In genomic region chr11:98448191-98448790, GRCm38 (mm10) we compare ENCODE assay signal across 9 mouse cellular contexts. TPM values are rescaled to one million over a fixed set of nuclear protein-coding genes. Genes with fewer than 3 reads are reported as not detected.
DNase-seq lines count a peak whose midpoint lies in the region; ATAC-seq and TF ChIP-seq lines count a peak whose summit lies in the region.
"Had no signal": no experiment of that assay in that cellular context is flagged by ENCODE, and none has a peak within 500 bp of the region (broad histone marks: within the 10 kb centered on the region; RNA-seq: fewer than 3 reads in every experiment).

No protein-coding gene starts in this region.

- peak; percentile 51; the same call in 1 of the 2 replicates for ATAC-seq in intestine, embryonic 14.5 days (replicated peaks; ENCODE audit: low FRiP score, low TSS enrichment, low read depth)
- no peak for ATAC-seq in limb, embryonic 15.5 days (ENCODE audit: insufficient number of reproducible peaks, low FRiP score, low TSS enrichment, low read depth)
- peak; percentile 70 for ATAC-seq in stomach, embryonic 16.5 days (ENCODE audit: insufficient read depth, low FRiP score)
- ATAC-seq in forebrain, embryonic 16.5 days, result no peak
- ATAC-seq in midbrain, embryonic 14.5 days (ENCODE audit: low FRiP score, low TSS enrichment), result no peak
- ATAC-seq in forebrain, embryonic 14.5 days, result no peak

- no peaks in the 10 kb centered on the region; the same call in 1 of the 2 replicates for H3K4me1 ChIP-seq in lung, adult 2 months (ENCODE audit: control insufficient read depth, insufficient read depth, low read length)
- H3K4me1 ChIP-seq in intestine, embryonic 14.5 days (replicated peaks; ENCODE audit: control insufficient read depth, insufficient read depth, low read length), result no peaks in the 10 kb centered on the region
- peaks cover 20% of the 10 kb centered on the region for H3K4me1 ChIP-seq in limb, embryonic 15.5 days
- H3K4me1 ChIP-seq in stomach, embryonic 16.5 days (ENCODE audit: control insufficient read depth, insufficient read depth, low read length), result peaks cover 27% of the 10 kb centered on the region
- H3K4me1 ChIP-seq in forebrain, embryonic 16.5 days (replicated peaks; ENCODE audit: control insufficient read depth, insufficient read depth, low read length), result peaks cover 4% of the 10 kb centered on the region; the same call in 1 of the 2 replicates
- no peaks in the 10 kb centered on the region for H3K4me1 ChIP-seq in midbrain, embryonic 14.5 days (ENCODE audit: control insufficient read depth, insufficient read depth, low read length)
- H3K4me1 ChIP-seq in forebrain, embryonic 14.5 days (ENCODE audit: control insufficient read depth, insufficient read depth, low read length), result no peaks in the 10 kb centered on the region

- no peaks in the 10 kb centered on the region for H3K36me3 ChIP-seq in intestine, embryonic 14.5 days (ENCODE audit: control insufficient read depth, insufficient read depth, low read length)
- H3K36me3 ChIP-seq in limb, embryonic 15.5 days, result no peaks in the 10 kb centered on the region
- 0 out of 2 replicates have a peak, but pooled peaks cover 1% of the 10 kb centered on the region for H3K36me3 ChIP-seq in stomach, embryonic 16.5 days (ENCODE audit: control insufficient read depth, insufficient read depth, low read length)
- no peaks in the 10 kb centered on the region for H3K36me3 ChIP-seq in forebrain, embryonic 16.5 days (ENCODE audit: control insufficient read depth, insufficient read depth)
- no peaks in the 10 kb centered on the region for H3K36me3 ChIP-seq in midbrain, embryonic 14.5 days (ENCODE audit: control insufficient read depth, insufficient read depth, low read length)
- H3K36me3 ChIP-seq in forebrain, embryonic 14.5 days (ENCODE audit: control insufficient read depth, insufficient read depth, low read length), result no peaks in the 10 kb centered on the region

- TF ChIP-seq POLR2A in lung, adult 2 months (IDR thresholded peaks at IDR 0.05; ENCODE audit: borderline replicate concordance, extremely low read depth, low read depth, low read length), result no peak; the same call in 1 of the 2 replicates

- peaks cover 23% of the 10 kb centered on the region for H3K27me3 ChIP-seq in intestine, embryonic 14.5 days (replicated peaks; ENCODE audit: control insufficient read depth, insufficient read depth, low read length)
- peaks cover 39% of the 10 kb centered on the region for H3K27me3 ChIP-seq in limb, embryonic 15.5 days
- peaks cover 7% of the 10 kb centered on the region; the same call in 1 of the 2 replicates for H3K27me3 ChIP-seq in stomach, embryonic 16.5 days (ENCODE audit: control insufficient read depth, insufficient read depth, low read length)
- H3K27me3 ChIP-seq in forebrain, embryonic 16.5 days (replicated peaks; ENCODE audit: control insufficient read depth, insufficient read depth, low read length), result peaks cover 14% of the 10 kb centered on the region
- peaks cover 23% of the 10 kb centered on the region for H3K27me3 ChIP-seq in midbrain, embryonic 14.5 days (ENCODE audit: control insufficient read depth, insufficient read depth, low read length)
- peaks cover 27% of the 10 kb centered on the region for H3K27me3 ChIP-seq in forebrain, embryonic 14.5 days (replicated peaks; ENCODE audit: control insufficient read depth, insufficient read depth, low read length)

- peak overlapping the region; percentile 72 for H3K4me3 ChIP-seq in lung, adult 2 months (replicated peaks; ENCODE audit: extremely low read depth, low read depth, low read length)
- H3K4me3 ChIP-seq in intestine, embryonic 14.5 days (ENCODE audit: low read depth, low read length), result peak overlapping the region; percentile 38
- H3K4me3 ChIP-seq in limb, embryonic 15.5 days, result peak overlapping the region; percentile 29; the same call in 1 of the 2 replicates
- H3K4me3 ChIP-seq in stomach, embryonic 16.5 days (replicated peaks; ENCODE audit: low read length), result peak overlapping the region; percentile 51
- no peak overlapping the region for H3K4me3 ChIP-seq in forebrain, embryonic 16.5 days (replicated peaks; ENCODE audit: low read length)
- H3K4me3 ChIP-seq in midbrain, embryonic 14.5 days (replicated peaks; ENCODE audit: low read depth, low read length), result no peak overlapping the region
- H3K4me3 ChIP-seq in forebrain, embryonic 14.5 days (ENCODE audit: low read depth, low read length), result no peak overlapping the region

- H3K9ac ChIP-seq in intestine, embryonic 14.5 days (ENCODE audit: low read length), result no peak overlapping the region
- no peak overlapping the region for H3K9ac ChIP-seq in limb, embryonic 15.5 days
- H3K9ac ChIP-seq in stomach, embryonic 16.5 days (ENCODE audit: low read length), result peak overlapping the region; percentile 83
- no peak overlapping the region for H3K9ac ChIP-seq in forebrain, embryonic 16.5 days (replicated peaks; ENCODE audit: low read depth, low read length)
- no peak overlapping the region for H3K9ac ChIP-seq in midbrain, embryonic 14.5 days (replicated peaks; ENCODE audit: low read length)
- no peak overlapping the region for H3K9ac ChIP-seq in forebrain, embryonic 14.5 days (ENCODE audit: low read length)

- H3K27ac ChIP-seq in intestine, embryonic 14.5 days (ENCODE audit: low read depth), result peak overlapping the region; percentile 91; the same call in 1 of the 2 replicates
- H3K27ac ChIP-seq in limb, embryonic 15.5 days, result no peak overlapping the region
- peak overlapping the region; percentile 94 for H3K27ac ChIP-seq in stomach, embryonic 16.5 days (ENCODE audit: low read length)
- no peak overlapping the region for H3K27ac ChIP-seq in forebrain, embryonic 16.5 days (ENCODE audit: low read length)
- H3K27ac ChIP-seq in midbrain, embryonic 14.5 days (replicated peaks; ENCODE audit: low read depth, low read length), result no peak overlapping the region
- H3K27ac ChIP-seq in forebrain, embryonic 14.5 days (ENCODE audit: low read depth, low read length), result no peak overlapping the region

- H3K9me3 ChIP-seq in intestine, embryonic 14.5 days (ENCODE audit: control insufficient read depth, low read length), result no peaks in the 10 kb centered on the region
- H3K9me3 ChIP-seq in limb, embryonic 15.5 days, result no peaks in the 10 kb centered on the region
- H3K9me3 ChIP-seq in stomach, embryonic 16.5 days (replicated peaks; ENCODE audit: control insufficient read depth, low read length), result no peaks in the 10 kb centered on the region
- no peaks in the 10 kb centered on the region for H3K9me3 ChIP-seq in forebrain, embryonic 16.5 days (ENCODE audit: control insufficient read depth, low read length)
- H3K9me3 ChIP-seq in midbrain, embryonic 14.5 days (ENCODE audit: control insufficient read depth, low read length), result no peaks in the 10 kb centered on the region
- no peaks in the 10 kb centered on the region for H3K9me3 ChIP-seq in forebrain, embryonic 14.5 days (replicated peaks; ENCODE audit: control insufficient read depth, low read length)

- H3K4me2 ChIP-seq in intestine, embryonic 14.5 days (ENCODE audit: low read length), result peak overlapping the region; percentile 45
- 0 out of 2 replicates have a peak overlapping the region, but pooled peaks have one; percentile 28 for H3K4me2 ChIP-seq in limb, embryonic 15.5 days
- H3K4me2 ChIP-seq in stomach, embryonic 16.5 days (ENCODE audit: low read depth, low read length), result peak overlapping the region; percentile 54
- H3K4me2 ChIP-seq in forebrain, embryonic 16.5 days (ENCODE audit: low read length), result no peak overlapping the region
- H3K4me2 ChIP-seq in midbrain, embryonic 14.5 days (ENCODE audit: low read length), result no peak overlapping the region
- no peak overlapping the region for H3K4me2 ChIP-seq in forebrain, embryonic 14.5 days (ENCODE audit: low read length)

- no peak for TF ChIP-seq CTCF in lung, adult 2 months (IDR thresholded peaks at IDR 0.05; ENCODE audit: insufficient read depth, low read length)

- peak; percentile 49 for DNase-seq in lung, adult 2 months
- no peak for DNase-seq in lung, postnatal 10 days
- peak; percentile 57 for DNase-seq in intestine, embryonic 14.5 days (ENCODE audit: low spot score)
- DNase-seq in midbrain, embryonic 14.5 days, result no peak
- no peak for DNase-seq in forebrain, embryonic 14.5 days (ENCODE audit: low spot score)
- DNase-seq: cerebellum, adult 11 months had no signal

- WGBS in lung, adult 2 months, result 28% methylated on average over 13 of the region's 13 CpGs
- WGBS in intestine, embryonic 14.5 days, result 32% methylated on average over 13 of the region's 13 CpGs
- WGBS in limb, embryonic 15.5 days, result 43% methylated on average over 13 of the region's 13 CpGs
- WGBS in stomach, embryonic 16.5 days, result 29% methylated on average over 13 of the region's 13 CpGs
- 39% methylated on average over 13 of the region's 13 CpGs for WGBS in forebrain, embryonic 16.5 days
- WGBS in midbrain, embryonic 14.5 days, result 45% methylated on average over 13 of the region's 13 CpGs
- WGBS in forebrain, embryonic 14.5 days, result 47% methylated on average over 13 of the region's 13 CpGs

RNA-seq across cellular contexts. Expression of gene Grb7, which starts 2.1 kb away (rescaled TPM):
- polyA plus RNA-seq in lung, adult 2 months (2012; rRNA removed), result 48.0 and 48.9 TPM in 2 replicates
- polyA plus RNA-seq in intestine, embryonic 14.5 days (2014; fragmentation: Nextera tagmentation; extraction: Ambion mirVana), result 74.1 and 74.6 TPM in 2 replicates
- 10.5 and 11.1 TPM in 2 replicates for polyA plus RNA-seq in limb, embryonic 15.5 days (2015; fragmentation: Nextera tagmentation; extraction: Ambion mirVana)
- 44.3 and 53.1 TPM in 2 replicates for polyA plus RNA-seq in stomach, embryonic 16.5 days (2015; fragmentation: Nextera tagmentation; extraction: Ambion mirVana)
- 0.51 and 0.70 TPM in 2 replicates for polyA plus RNA-seq in forebrain, embryonic 16.5 days (2015; fragmentation: Nextera tagmentation; extraction: Ambion mirVana)
- 0.58 and 0.67 TPM in 2 replicates for polyA plus RNA-seq in midbrain, embryonic 14.5 days (2014; fragmentation: Nextera tagmentation; extraction: Ambion mirVana)
- 0.38 and 0.41 TPM in 2 replicates for polyA plus RNA-seq in forebrain, embryonic 14.5 days (2014; fragmentation: Nextera tagmentation; extraction: Ambion mirVana)

RNA-seq across cellular contexts. Expression of gene Mien1, which starts 9.5 kb away (rescaled TPM):
- polyA plus RNA-seq in lung, adult 2 months (2012; rRNA removed), result 44.8 and 58.0 TPM in 2 replicates
- 109 and 123 TPM in 2 replicates for polyA plus RNA-seq in intestine, embryonic 14.5 days (2014; fragmentation: Nextera tagmentation; extraction: Ambion mirVana)
- 100 and 109 TPM in 2 replicates for polyA plus RNA-seq in limb, embryonic 15.5 days (2015; fragmentation: Nextera tagmentation; extraction: Ambion mirVana)
- polyA plus RNA-seq in stomach, embryonic 16.5 days (2015; fragmentation: Nextera tagmentation; extraction: Ambion mirVana), result 152 and 157 TPM in 2 replicates
- polyA plus RNA-seq in forebrain, embryonic 16.5 days (2015; fragmentation: Nextera tagmentation; extraction: Ambion mirVana), result 243 and 253 TPM in 2 replicates
- 225 and 280 TPM in 2 replicates for polyA plus RNA-seq in midbrain, embryonic 14.5 days (2014; fragmentation: Nextera tagmentation; extraction: Ambion mirVana)
- polyA plus RNA-seq in forebrain, embryonic 14.5 days (2014; fragmentation: Nextera tagmentation; extraction: Ambion mirVana), result 279 and 290 TPM in 2 replicates

RNA-seq across cellular contexts. Expression of gene Erbb2, which starts 36.0 kb away (rescaled TPM):
- polyA plus RNA-seq in lung, adult 2 months (2012; rRNA removed), result 31.7 and 33.8 TPM in 2 replicates
- 33.5 and 35.3 TPM in 2 replicates for polyA plus RNA-seq in intestine, embryonic 14.5 days (2014; fragmentation: Nextera tagmentation; extraction: Ambion mirVana)
- 63.3 and 70.7 TPM in 2 replicates for polyA plus RNA-seq in limb, embryonic 15.5 days (2015; fragmentation: Nextera tagmentation; extraction: Ambion mirVana)
- polyA plus RNA-seq in stomach, embryonic 16.5 days (2015; fragmentation: Nextera tagmentation; extraction: Ambion mirVana), result 52.1 and 62.2 TPM in 2 replicates
- 4.9 and 6.2 TPM in 2 replicates for polyA plus RNA-seq in forebrain, embryonic 16.5 days (2015; fragmentation: Nextera tagmentation; extraction: Ambion mirVana)
- 6.0 and 7.6 TPM in 2 replicates for polyA plus RNA-seq in midbrain, embryonic 14.5 days (2014; fragmentation: Nextera tagmentation; extraction: Ambion mirVana)
- 5.6 and 5.9 TPM in 2 replicates for polyA plus RNA-seq in forebrain, embryonic 14.5 days (2014; fragmentation: Nextera tagmentation; extraction: Ambion mirVana)

RNA-seq across cellular contexts. Expression of gene Pgap3, which starts 48.0 kb away (rescaled TPM):
- 26.6 and 28.1 TPM in 2 replicates for polyA plus RNA-seq in lung, adult 2 months (2012; rRNA removed)
- polyA plus RNA-seq in intestine, embryonic 14.5 days (2014; fragmentation: Nextera tagmentation; extraction: Ambion mirVana), result 13.4 and 14.1 TPM in 2 replicates
- 12.6 and 13.0 TPM in 2 replicates for polyA plus RNA-seq in limb, embryonic 15.5 days (2015; fragmentation: Nextera tagmentation; extraction: Ambion mirVana)
- 16.4 and 17.0 TPM in 2 replicates for polyA plus RNA-seq in stomach, embryonic 16.5 days (2015; fragmentation: Nextera tagmentation; extraction: Ambion mirVana)
- polyA plus RNA-seq in forebrain, embryonic 16.5 days (2015; fragmentation: Nextera tagmentation; extraction: Ambion mirVana), result 7.4 and 9.4 TPM in 2 replicates
- polyA plus RNA-seq in midbrain, embryonic 14.5 days (2014; fragmentation: Nextera tagmentation; extraction: Ambion mirVana), result 6.4 and 6.9 TPM in 2 replicates
- polyA plus RNA-seq in forebrain, embryonic 14.5 days (2014; fragmentation: Nextera tagmentation; extraction: Ambion mirVana), result 6.1 and 6.9 TPM in 2 replicates

Comparison
In these comparisons a context has a peak if more than half of its experiments do, and no peak if none do; other contexts are left out.
1. DNase-seq: peak in lung, adult 2 months (single experiment) and intestine, embryonic 14.5 days (single experiment); none in lung, postnatal 10 days (single experiment), midbrain, embryonic 14.5 days (single experiment) and forebrain, embryonic 14.5 days (single experiment).
2. H3K4me3 ChIP-seq: peak in lung, adult 2 months (single experiment), intestine, embryonic 14.5 days (single experiment), limb, embryonic 15.5 days (single experiment) and stomach, embryonic 16.5 days (single experiment); none in forebrain, embryonic 16.5 days (single experiment), midbrain, embryonic 14.5 days (single experiment) and forebrain, embryonic 14.5 days (single experiment).
3. ATAC-seq: peak in intestine, embryonic 14.5 days (single experiment) and stomach, embryonic 16.5 days (single experiment); none in limb, embryonic 15.5 days (single experiment), forebrain, embryonic 16.5 days (single experiment), midbrain, embryonic 14.5 days (single experiment) and forebrain, embryonic 14.5 days (single experiment).
4. H3K27ac ChIP-seq: peak in intestine, embryonic 14.5 days (single experiment) and stomach, embryonic 16.5 days (single experiment); none in limb, embryonic 15.5 days (single experiment), forebrain, embryonic 16.5 days (single experiment), midbrain, embryonic 14.5 days (single experiment) and forebrain, embryonic 14.5 days (single experiment).
5. H3K4me2 ChIP-seq: peak in intestine, embryonic 14.5 days (single experiment), limb, embryonic 15.5 days (single experiment) and stomach, embryonic 16.5 days (single experiment); none in forebrain, embryonic 16.5 days (single experiment), midbrain, embryonic 14.5 days (single experiment) and forebrain, embryonic 14.5 days (single experiment).